Mouse (Mus musculus) lung, embryonic 16.5 days (tissue): Measurements from ENCODE around the gene Olfr430. TPM values are rescaled to one million over a fixed set of nuclear protein-coding genes. Genes with fewer than 3 reads are reported as not detected.
"Not testable (repeated sequence)": the region's sequence is repeated elsewhere in the genome, so short reads cannot be mapped to it uniquely, and the experiment has no call there.

ENCODE experiments used
- ATAC-seq: fragments of 200-750 bp; cut with Nextera tagmentation; 2 replicates; pipeline ENCODE4 v1.8.0; 2017; ENCODE audit warnings: low read depth, mild to moderate bottlenecking, moderate library complexity
- H3K27ac ChIP-seq: fragments of 300-500 bp; sonication (generic); 2 replicates; pipeline ENCODE4 v1.5.1; 2014; ENCODE audit warnings: mild to moderate bottlenecking, control low read depth, low read length
- H3K27me3 ChIP-seq: fragments of 300-500 bp; sonication (generic); 2 replicates; pipeline ENCODE4 v1.6.1; 2014; ENCODE audit warnings: low read depth, low read length, mixed read lengths; ENCODE audit not compliant: control insufficient read depth, insufficient read depth
- H3K36me3 ChIP-seq: fragments of 300-500 bp; sonication (generic); 2 replicates; pipeline ENCODE4 v1.6.1; 2014; ENCODE audit warnings: low read length; ENCODE audit not compliant: control insufficient read depth, insufficient read depth
- H3K4me1 ChIP-seq: fragments of 300-500 bp; sonication (generic); replicated peaks from 2 replicates; pipeline ENCODE4 v1.6.1; 2014; ENCODE audit warnings: low read length, mixed read lengths; ENCODE audit not compliant: control insufficient read depth, insufficient read depth
- H3K4me2 ChIP-seq: fragments of 300-500 bp; sonication (generic); 2 replicates; pipeline ENCODE4 v1.6.1; 2014; ENCODE audit warnings: low read depth, low read length, control low read depth
- H3K4me3 ChIP-seq: fragments of 300-500 bp; sonication (generic); 2 replicates; pipeline ENCODE4 v1.5.1; 2014; ENCODE audit warnings: mild to moderate bottlenecking, low read length, control low read depth
- H3K9ac ChIP-seq: fragments of 300-500 bp; sonication (generic); 2 replicates; pipeline ENCODE4 v1.6.1; 2014; ENCODE audit warnings: low read length, control low read depth
- H3K9me3 ChIP-seq: fragments of 300-500 bp; sonication (generic); 2 replicates; pipeline ENCODE4 v1.6.1; 2016; ENCODE audit warnings: low read length; ENCODE audit not compliant: control insufficient read depth
- WGBS: fragments of 180-500 bp; shearing (Covaris S2); extraction: QIAGEN DNeasy Blood & Tissue Kit; methylation state at CpG from one replicate; pipeline ENCODE4 v1.1.7; 2014; 5-methylcytosine and 5-hydroxymethylcytosine counted together
- polyA plus RNA-seq: library from polyadenylated mRNA; unstranded; fragments of >200 nt; fragmentation: Nextera tagmentation; extraction: Ambion mirVana; gene quantifications from 2 replicates; pipeline ENCODE4 v1.2.1, GENCODE M21; 2015

The Olfr430 gene
- not detected in 2 replicates for polyA plus RNA-seq

- H3K9ac ChIP-seq: no peak within 1 kb of the TSS
- H3K36me3 ChIP-seq: no peaks in the 10 kb centered on the region
- H3K4me2 ChIP-seq: no peak within 1 kb of the TSS
- H3K4me1 ChIP-seq: no peaks in the 10 kb centered on the region
- no peaks in the 10 kb centered on the region for H3K27me3 ChIP-seq
- ATAC-seq: no peak
- WGBS: 87% methylated on average over 3 of the region's 3 CpGs
- no peak within 1 kb of the TSS for H3K27ac ChIP-seq
- no peaks in the 10 kb centered on the region for H3K9me3 ChIP-seq
- no peak within 1 kb of the TSS for H3K4me3 ChIP-seq
These were observed at the start of gene Olfr430 for GRCm38 (mm10) chr1:174066305-174066704. Gene Olfr430, plus strand, starts transcription at chr1:174066605.

- 28% methylated on average over 1 of the region's 1 CpGs for WGBS
- no peaks in the 10 kb centered on the region for H3K27me3 ChIP-seq
- no peak within 1 kb of the TSS for H3K9ac ChIP-seq
- H3K4me3 ChIP-seq: no peak within 1 kb of the TSS
- H3K4me1 ChIP-seq: no peaks in the 10 kb centered on the region
- H3K36me3 ChIP-seq: no peaks in the 10 kb centered on the region
- H3K27ac ChIP-seq: no peak within 1 kb of the TSS
- no peaks in the 10 kb centered on the region for H3K9me3 ChIP-seq
- no peak for ATAC-seq
- no peak within 1 kb of the TSS for H3K4me2 ChIP-seq
These were observed 34.7 kb upstream of the Olfr430 start, which contains the start of gene Ifi205 for GRCm38 (mm10) chr1:174031698-174032097. Gene Ifi205, minus strand, starts transcription at chr1:174031810.

GRCm38 (mm10) chr1:174035841-174036240, 30.6 kb upstream of the Olfr430 start:
- WGBS: 57% methylated on average over 4 of the region's 4 CpGs
- Histone ChIP-seq H3K4me2 (no peak overlapping the region), H3K4me3 (no peak overlapping the region), H3K27ac (no peak overlapping the region), H3K9me3 (no peaks in the 10 kb centered on the region), H3K4me1 (no peaks in the 10 kb centered on the region), H3K27me3 (no peaks in the 10 kb centered on the region), H3K9ac (no peak overlapping the region), H3K36me3 (no peaks in the 10 kb centered on the region)
- ATAC-seq: no peak

GRCm38 (mm10) chr1:174038480-174038879, 27.9 kb upstream of the Olfr430 start:
- Histone ChIP-seq H3K36me3 (no peaks in the 10 kb centered on the region), H3K4me2 (no peak overlapping the region), H3K9ac (no peak overlapping the region), H3K9me3 (no peaks in the 10 kb centered on the region), H3K27me3 (no peaks in the 10 kb centered on the region), H3K27ac (no peak overlapping the region), H3K4me3 (no peak overlapping the region), H3K4me1 (no peaks in the 10 kb centered on the region)
- ATAC-seq: peak; percentile 56; the same call in 1 of the 2 replicates
- WGBS: 60% methylated on average over 3 of the region's 3 CpGs

- peak; percentile 63 for ATAC-seq
- H3K4me3 ChIP-seq: no peak within 1 kb of the TSS
- peak within 1 kb of the TSS; percentile 59; the same call in 1 of the 2 replicates for H3K27ac ChIP-seq
- no peaks in the 10 kb centered on the region for H3K4me1 ChIP-seq
- no peak within 1 kb of the TSS for H3K9ac ChIP-seq
- WGBS: 59% methylated on average over 7 of the region's 7 CpGs
- no peak within 1 kb of the TSS for H3K4me2 ChIP-seq
- H3K27me3 ChIP-seq: no peaks in the 10 kb centered on the region
- no peaks in the 10 kb centered on the region for H3K9me3 ChIP-seq
- no peaks in the 10 kb centered on the region for H3K36me3 ChIP-seq
These were observed 25.8 kb upstream of the Olfr430 start, which contains the start of gene Olfr433 for GRCm38 (mm10) chr1:174040523-174041177. Gene Olfr433, plus strand, starts transcription at chr1:174040705.

GRCm38 (mm10) chr1:174042091-174042884, 24.1 kb upstream of the Olfr430 start:
- not testable (repeated sequence) for H3K9ac ChIP-seq, H3K27me3 ChIP-seq, H3K36me3 ChIP-seq, H3K4me1 ChIP-seq, H3K4me3 ChIP-seq, H3K9me3 ChIP-seq, H3K27ac ChIP-seq, H3K4me2 ChIP-seq, ATAC-seq
- WGBS: 80% methylated on average over 12 of the region's 12 CpGs

GRCm38 (mm10) chr1:174044431-174044830, 22.0 kb upstream of the Olfr430 start:
- ATAC-seq: no peak
- Histone ChIP-seq H3K4me1 (no peaks in the 10 kb centered on the region), H3K9me3 (no peaks in the 10 kb centered on the region), H3K36me3 (no peaks in the 10 kb centered on the region), H3K4me3 (no peak overlapping the region), H3K9ac (no peak overlapping the region), H3K27me3 (no peaks in the 10 kb centered on the region), H3K4me2 (no peak overlapping the region), H3K27ac (no peak overlapping the region)
- WGBS: 47% methylated on average over 2 of the region's 2 CpGs

- ATAC-seq, H3K4me1 ChIP-seq, H3K4me3 ChIP-seq, H3K27me3 ChIP-seq, H3K4me2 ChIP-seq, H3K9ac ChIP-seq, H3K27ac ChIP-seq, H3K36me3 ChIP-seq, H3K9me3 ChIP-seq: not testable (repeated sequence)
- WGBS: 64% methylated on average over 6 of the region's 6 CpGs
These were observed 18.2 kb upstream of the Olfr430 start for GRCm38 (mm10) chr1:174048227-174048626.

- 60% methylated on average over 2 of the region's 2 CpGs for WGBS
- Histone ChIP-seq H3K9me3 (no peaks in the 10 kb centered on the region), H3K36me3 (no peaks in the 10 kb centered on the region), H3K4me1 (no peaks in the 10 kb centered on the region), H3K4me3 (no peak within 1 kb of the TSS), H3K27ac (no peak within 1 kb of the TSS), H3K27me3 (no peaks in the 10 kb centered on the region), H3K4me2 (no peak within 1 kb of the TSS), H3K9ac (no peak within 1 kb of the TSS)
- ATAC-seq: no peak
These were observed 17.5 kb upstream of the Olfr430 start, which contains the start of gene Olfr432 for GRCm38 (mm10) chr1:174048893-174049292. Gene Olfr432, plus strand, starts transcription at chr1:174049205.
